Mouse (Mus musculus): ENCODE results near the gene Aunip.

- TF ChIP-seq EP300 (IDR thresholded peaks at IDR 0.05; ENCODE audit: low read depth) (no peak), CTCF (IDR thresholded peaks at IDR 0.05; ENCODE audit: low read depth) (no peak)
Observed at GRCm38 (mm10) chr4:134506713-134507112, 4.1 kb upstream of the Aunip start.
